Mouse (Mus musculus) cerebellum, postnatal 25 days (tissue): ENCODE data around the gene Hist1h4b.

ENCODE experiments used
- DNase-seq, 2 experiments: peaks; one replicate each; pipeline ENCODE4 v3.0.0; 2021; ENCODE audit warnings: mixed read lengths in 2 of 2

Hist1h4b gene

GRCm38 (mm10) chr13:23740910-23741309 lies 15.9 kb upstream of the Hist1h4b start:
- no peak for DNase-seq

DNA sequence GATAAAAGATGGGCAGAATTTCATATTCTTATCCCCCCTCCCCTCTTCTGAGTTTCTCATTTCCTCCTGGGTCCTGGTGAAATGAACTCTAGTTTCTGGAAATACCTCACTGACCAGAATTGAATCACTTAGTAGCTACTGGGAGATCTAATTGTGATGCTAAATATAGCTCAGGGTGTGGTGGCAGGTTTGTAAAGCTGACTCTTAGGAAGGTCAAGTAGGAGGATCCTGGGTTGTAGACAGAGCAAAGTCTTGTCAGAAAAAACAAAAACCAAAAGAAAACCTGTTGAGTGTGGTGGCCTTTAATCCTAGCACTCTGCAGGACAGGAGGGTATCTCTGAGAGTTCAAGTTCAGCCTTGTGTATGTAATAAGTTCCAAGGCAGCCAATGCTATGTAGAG lies 14.8 kb upstream of the Hist1h4b start:
- no peak for DNase-seq

GRCm38 (mm10) chr13:23743215-23743614 lies 13.6 kb upstream of the Hist1h4b start:
- no peak for DNase-seq

DNA sequence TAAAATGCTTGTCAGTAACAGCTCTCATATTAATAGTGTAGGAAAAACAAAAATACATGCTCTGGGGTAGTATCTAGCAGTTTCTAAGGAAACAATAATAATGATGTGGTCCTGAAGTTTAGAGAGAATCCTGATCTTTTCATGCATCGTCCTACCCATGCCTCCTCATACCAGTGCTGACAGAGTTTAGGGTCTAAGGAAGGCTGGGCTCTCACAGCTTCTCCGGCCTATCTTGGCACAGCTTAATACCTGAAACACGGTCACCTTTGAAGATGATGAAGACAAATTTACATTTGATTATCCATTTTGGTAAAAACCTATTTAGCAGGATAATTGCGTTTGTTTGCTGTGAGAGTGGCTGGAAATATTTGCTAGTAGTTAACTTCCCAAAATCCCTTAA lies 12.8 kb upstream of the Hist1h4b start:
- DNase-seq, result no peak

- no peak for DNase-seq
Measured at GRCm38 (mm10) chr13:23744421-23745380, 12.1 kb upstream of the Hist1h4b start.

- peak; percentile 84 to 89 for DNase-seq
Measured at GRCm38 (mm10) chr13:23745381-23746161, 11.2 kb upstream of the Hist1h4b start, which contains the start of gene Hist1h3c. TSS of gene Hist1h3c (minus strand) at chr13:23745602.

DNA sequence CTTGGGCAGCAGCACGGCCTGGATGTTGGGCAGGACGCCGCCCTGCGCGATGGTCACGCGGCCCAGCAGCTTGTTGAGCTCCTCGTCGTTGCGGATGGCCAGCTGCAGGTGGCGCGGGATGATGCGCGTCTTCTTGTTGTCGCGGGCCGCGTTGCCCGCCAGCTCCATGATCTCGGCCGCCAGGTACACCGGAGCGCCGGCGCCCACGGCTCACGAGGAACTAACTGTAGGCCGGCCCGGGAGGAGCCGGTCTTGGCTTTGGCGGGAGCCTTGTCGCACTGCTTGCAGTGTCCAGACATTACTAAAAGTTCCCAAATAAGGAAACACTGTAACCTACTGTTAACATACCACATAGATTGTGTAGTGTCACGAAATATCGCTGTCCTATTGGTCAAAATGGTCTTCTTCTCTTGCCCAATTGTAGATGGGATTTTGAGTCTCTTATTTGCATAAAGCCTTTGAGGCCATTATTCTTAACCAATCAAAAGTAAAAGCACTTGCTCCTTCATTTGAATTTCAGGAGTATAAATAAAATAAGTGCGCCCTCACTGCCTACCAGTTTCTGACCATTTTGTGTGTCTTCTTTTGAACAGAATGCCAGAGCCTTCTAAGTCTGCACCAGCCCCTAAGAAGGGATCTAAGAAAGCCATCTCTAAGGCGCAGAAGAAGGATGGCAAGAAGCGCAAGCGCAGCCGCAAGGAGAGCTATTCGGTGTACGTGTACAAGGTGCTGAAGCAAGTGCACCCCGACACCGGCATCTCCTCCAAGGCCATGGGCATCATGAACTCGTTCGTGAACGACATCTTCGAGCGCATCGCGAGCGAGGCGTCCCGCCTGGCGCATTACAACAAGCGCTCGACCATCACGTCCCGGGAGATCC lies 10.4 kb upstream of the Hist1h4b start, which contains the start of gene Hist1h2bb:
Hist1h2bb (plus strand) TSS at position 534 of the 880 bp plus-strand sequence.
- peak; percentile 71 to 83 for DNase-seq

- DNase-seq, result peak in 1 of 2 experiments; percentile 17
Measured at GRCm38 (mm10) chr13:23747081-23747891, 9.5 kb upstream of the Hist1h4b start.

- no peak for DNase-seq
Measured at GRCm38 (mm10) chr13:23747892-23748288, 8.9 kb upstream of the Hist1h4b start.

DNA sequence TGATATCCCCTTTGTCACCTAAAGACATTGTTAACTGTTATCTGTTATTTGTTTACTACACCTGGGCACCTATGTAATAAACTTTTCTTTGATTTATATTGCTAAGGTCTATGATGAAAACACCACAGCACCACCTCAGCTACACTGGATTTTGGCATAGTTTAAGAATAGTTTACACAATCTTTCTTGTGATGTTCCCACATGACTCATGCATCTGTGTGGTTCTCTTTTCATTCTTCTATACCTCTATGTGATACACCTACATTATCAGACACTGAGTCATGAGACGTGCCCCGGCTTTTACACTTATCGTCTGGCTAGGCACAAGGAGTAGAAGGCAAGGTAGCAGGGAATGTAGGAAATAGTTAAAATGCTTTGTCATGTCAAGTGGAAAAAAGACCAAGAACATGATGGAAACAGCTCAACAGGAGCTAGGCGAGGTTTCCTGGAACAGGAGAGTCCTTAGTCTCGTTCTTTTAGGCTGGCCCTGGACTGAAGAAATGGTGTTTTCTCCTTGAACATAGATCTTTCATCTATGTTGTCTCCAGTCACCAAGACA lies 7.2 kb upstream of the Hist1h4b start:
- no peak for DNase-seq

- DNase-seq, result peak; percentile 53 to 68
Measured at GRCm38 (mm10) chr13:23750839-23751477, 5.9 kb upstream of the Hist1h4b start, which contains the start of gene Hist1h2ab. TSS of gene Hist1h2ab (plus strand) at chr13:23751126.

GRCm38 (mm10) chr13:23751478-23751956 lies 5.3 kb upstream of the Hist1h4b start:
- DNase-seq, result no peak

GRCm38 (mm10) chr13:23752067-23752741 lies 4.6 kb upstream of the Hist1h4b start, which contains the start of gene Hist1h3b:
TSS of gene Hist1h3b (plus strand) at chr13:23752267.
- DNase-seq, result peak; percentile 75 to 89

GRCm38 (mm10) chr13:23752742-23753172 lies 4.1 kb upstream of the Hist1h4b start:
- no peak for DNase-seq

DNA sequence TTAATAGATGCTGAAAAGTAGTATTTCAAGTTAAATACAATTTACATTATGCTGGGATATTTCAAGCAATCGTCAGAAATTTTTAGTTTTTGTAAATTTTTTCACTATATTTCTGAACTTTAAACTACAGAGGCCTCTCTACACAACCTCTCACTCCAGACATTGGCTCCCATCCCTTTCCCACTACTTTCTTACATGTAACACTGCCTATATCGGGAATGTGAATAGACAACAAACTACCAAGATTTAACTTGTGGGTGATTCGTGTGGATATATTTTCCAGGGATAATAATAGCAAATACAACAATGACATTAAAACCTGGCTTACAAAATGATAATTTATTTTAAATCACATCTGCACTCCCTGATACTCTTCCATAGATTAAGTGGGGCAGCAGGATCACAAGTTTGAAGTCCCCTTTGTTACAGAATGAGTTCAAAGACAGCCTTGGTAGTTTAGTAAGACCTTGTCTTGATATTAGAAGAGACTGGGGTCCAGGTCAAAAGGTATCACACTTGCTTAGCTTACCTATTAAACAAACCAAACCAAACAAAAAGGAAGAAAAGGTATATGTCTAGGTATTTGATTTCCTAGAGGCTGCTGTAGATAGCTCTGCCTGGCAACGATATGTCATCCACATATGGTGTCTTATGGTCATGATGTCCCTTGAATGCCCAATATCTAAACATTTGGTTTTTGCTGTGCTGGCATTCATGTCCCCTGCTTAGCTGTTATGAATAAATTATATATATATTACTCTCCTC lies 3.3 kb upstream of the Hist1h4b start:
- DNase-seq, result no peak

DNA sequence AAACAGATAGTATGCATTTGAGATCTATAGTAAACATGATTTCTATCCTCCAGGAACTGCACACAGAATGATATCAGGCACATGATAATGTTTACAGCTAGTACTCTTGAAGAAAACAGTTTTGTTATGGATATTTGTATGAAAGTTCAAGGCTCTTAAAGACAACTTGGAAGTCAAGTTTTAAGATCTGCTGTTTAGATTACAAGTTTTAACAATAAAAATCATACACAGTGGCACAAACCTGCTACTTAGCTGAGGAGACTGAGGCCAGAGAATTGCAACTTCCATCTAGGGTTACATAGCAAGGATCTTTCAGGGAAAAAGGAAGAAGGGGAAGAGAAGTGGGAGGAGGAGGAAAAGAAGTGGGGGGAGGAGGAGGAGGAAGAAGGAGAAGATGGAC lies 1.8 kb upstream of the Hist1h4b start:
- DNase-seq, result no peak

DNA sequence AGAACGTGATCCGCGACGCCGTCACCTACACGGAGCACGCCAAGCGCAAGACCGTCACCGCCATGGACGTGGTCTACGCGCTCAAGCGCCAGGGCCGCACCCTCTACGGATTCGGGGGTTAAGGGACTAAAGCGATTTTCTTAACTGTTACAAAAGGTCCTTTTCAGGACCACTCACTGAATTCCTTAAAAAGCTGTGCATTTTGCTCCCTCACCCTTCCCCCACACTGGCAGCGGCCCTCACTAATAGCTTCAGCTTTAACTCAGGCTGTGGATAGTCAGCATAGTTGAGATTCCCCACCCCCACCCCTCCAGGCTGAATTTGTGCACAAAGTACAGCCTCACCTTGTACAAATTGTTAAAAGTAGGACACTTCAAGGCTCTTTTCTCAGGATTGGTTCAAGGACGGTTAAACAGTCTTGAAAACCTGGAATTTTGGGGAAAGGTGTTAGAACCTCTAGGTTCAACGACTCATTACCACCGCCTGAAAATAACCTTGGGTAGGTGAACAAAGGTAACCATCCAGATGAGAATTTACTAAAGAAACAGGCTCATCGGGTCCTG lies 479 bp downstream of the Hist1h4b start:
- DNase-seq, result peak in 1 of 2 experiments; percentile 16

DNA sequence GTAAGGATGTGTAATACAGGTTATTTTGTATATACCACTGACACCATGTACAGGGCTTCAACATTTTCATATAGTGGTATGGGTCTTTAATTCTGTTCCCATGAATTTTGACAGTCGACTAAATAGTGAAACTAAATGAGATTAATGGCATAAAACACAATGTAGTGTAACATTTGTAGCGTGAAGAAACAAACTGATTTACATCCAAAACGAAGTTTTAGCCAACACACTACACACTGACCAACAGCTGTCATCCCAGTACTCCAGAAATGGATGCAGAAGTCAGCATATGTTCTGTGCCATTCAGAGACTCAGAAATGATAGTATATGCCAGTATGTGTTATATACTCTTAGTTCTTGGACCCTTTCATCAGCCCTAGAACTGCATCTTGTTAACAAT lies 1.1 kb downstream of the Hist1h4b start:
- DNase-seq, result no peak
